Mouse (Mus musculus): Measurements from ENCODE around the gene Rnf223.
"Not testable (repeated sequence)": the region's sequence is repeated elsewhere in the genome, so short reads cannot be mapped to it uniquely, and the experiment has no call there.

The Rnf223 gene

DNA sequence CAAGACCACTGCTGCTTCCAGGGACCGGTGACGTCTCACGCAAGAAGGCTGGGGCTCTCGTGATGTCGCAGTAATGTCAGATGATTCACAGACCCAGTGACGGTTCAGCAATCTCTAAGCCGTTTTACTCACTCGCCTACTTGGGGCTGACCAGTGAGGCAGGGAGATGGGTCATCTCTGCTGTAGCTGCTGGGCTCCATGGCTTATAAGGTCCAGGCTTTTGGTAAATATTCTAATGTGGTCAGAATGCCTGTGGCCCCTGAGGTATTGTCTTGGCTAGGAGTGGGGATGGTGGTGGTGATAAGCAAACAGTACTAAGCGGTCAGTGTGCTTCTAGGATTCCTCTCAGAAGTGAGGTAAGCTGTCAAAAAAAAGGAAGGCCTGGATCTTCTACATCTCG, 627 bp downstream of the Rnf223 start:
- DNase-seq: no peak

DNA sequence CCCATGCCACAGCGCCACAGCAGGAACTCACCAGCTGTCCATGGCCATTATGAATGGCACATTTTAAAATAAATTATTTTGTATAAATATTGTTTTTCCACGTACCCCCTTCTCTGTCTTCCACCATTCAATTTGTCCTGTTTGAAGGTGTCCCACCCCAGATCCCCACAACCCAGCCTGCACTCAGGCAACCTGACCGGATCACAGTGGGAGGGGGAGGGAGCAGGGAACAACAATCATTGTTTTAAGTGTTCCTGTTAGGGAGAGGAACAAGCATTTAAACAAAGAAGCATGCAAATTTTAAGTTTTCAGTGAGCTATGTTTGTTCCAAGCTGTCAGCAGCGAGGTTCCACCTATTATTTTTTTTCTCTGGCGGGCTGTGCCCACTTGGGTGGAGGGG, 3.0 kb downstream of the Rnf223 start:
- no peak for DNase-seq

DNA sequence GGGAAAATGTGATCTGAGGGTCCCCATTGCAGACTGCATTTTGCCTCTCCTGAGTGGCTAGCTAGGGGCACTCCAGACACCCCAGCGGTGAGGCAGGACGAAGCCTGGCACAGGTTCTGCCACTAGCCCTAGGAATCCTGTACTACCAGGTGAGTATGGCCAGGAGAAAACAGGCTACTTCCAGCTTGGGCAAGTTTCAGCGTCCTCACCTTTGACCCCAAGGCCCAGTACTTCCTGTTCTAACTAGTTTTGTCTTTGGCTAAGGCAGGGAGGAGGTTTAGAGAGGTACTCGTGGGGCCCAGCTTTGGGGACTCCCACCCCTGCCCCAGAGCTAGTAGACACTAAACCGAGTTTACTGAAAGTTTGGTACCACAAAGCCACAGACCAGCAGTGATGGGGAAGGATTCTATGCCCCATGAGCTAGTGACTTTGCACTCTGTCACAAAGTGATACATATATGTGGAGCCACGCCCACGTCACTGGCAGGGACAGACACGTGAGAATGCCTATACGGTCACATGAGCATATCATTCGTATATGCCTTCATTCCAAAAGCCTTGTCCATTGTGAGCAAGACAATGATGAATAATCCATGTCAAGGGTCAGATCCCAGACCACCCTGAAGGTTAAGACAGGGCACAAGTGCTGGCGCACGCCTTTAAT, 3.8 kb downstream of the Rnf223 start:
- DNase-seq: no peak

DNA sequence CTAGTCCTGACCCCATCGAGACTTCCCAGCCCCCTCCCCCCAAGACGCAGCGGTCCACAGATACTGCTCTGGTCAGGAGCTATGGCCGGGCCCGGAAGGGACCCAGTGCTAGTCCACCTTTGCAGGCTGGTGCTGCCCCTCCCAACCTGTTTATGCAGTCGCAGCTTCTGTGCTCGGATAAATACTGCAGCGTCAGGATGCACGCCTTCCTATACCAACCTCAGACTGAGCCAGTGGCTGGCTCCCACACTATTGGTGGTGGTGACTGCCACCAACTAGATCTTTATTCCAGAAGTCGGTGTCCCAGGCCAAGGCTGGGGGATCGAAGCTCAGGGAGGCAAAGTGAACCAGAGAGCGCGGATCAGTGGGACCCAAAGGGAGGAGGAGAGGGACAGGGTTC, 4.8 kb downstream of the Rnf223 start:
- no peak for DNase-seq

DNA sequence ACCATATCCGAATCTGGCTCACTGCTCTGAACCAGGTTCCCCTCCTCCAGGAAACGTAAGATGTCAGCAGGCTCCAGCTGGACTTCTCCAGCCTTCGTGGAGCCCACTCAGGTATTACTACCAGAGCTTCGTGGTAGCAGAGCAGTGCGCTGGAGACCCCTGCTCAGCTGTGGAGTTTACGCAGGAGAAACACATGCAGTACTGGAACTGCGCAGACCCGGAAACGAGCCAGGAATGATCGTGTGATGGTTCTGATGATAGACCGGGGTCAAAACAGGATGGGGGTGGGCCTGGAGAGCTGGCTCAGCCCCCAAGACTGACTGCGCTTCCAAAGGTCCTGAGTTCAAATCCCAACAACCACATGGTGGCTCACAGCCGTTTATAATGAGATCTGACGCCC, 5.5 kb downstream of the Rnf223 start:
- no peak for DNase-seq

DNA sequence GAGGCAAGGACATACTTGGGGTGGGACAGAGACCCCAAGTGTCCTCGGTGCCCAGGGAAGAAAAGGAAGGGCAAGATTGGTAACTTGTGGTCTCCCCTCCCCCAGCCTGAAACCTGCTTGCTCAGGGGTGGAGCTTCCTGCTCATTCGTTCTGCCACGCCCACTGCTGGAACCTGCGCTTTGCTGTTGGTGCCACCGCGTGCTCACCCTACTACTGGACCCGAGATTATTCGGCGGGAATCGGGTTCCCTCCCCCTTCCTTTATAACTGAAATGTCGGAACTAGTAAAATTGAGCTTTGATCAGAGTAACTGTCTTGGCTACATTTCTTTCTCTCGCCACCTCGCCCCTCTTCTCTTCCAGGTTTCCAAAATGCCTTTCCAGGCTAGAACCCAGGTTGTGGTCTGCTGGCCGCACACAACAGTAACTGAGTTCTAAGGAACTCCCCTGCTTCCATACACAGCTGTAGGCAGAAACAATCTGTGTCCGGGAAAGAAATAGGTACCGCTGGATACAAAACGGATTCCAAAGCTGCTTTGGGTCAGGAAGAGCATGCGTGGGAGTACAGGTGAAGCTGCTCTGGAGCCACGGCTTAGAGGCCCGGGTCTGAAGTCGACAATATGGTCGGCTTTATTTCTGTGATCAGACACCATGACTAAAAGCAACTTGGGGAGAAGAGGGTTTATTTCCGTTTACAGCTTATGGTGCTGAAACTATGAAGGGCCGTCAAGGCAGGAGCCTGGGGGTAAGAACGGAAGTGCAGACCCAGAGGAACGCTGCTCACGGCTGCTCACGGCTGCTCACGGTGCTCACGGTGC, 6.2 kb downstream of the Rnf223 start:
- DNase-seq: no peak

DNA sequence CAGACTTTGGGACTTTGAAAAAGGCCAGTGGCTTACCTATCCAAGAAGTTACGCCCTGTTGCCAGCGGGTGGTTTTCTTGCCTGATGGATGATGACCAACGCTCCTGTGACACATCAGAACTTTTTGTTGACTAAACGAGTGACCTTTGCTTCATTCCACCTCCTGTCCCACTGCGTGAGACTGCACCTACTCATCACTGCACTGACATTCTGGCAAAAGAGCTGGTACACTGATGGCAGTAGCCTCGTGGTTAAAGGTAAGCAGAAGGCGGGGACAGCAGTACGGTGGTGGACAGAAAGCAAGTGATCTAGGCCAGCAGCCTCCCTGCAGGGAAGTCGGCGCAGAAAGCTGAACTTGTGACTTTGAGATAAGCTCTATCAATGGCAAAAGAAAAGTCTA, 20.6 kb downstream of the Rnf223 start:
- DNase-seq: not testable (repeated sequence)

DNA sequence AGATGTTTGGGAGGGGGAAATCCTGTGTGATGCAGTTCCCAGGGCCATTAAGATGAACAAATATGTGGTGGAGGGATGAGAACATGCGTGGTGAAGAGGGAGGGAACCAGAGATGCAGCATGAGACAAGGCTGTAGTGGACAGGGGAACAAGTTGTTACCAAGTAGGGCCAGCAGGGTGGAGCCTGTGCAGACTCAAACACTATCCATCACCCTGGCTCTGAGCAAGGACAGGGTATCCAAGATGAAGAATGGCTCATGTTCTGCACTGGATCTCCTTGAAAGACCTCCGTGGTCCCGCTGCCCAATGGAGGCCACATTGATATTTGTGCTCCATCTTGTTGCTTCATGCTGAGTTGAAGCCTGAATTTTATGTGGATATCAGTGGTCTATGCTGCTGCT, 24.5 kb downstream of the Rnf223 start:
- DNase-seq: no peak

DNA sequence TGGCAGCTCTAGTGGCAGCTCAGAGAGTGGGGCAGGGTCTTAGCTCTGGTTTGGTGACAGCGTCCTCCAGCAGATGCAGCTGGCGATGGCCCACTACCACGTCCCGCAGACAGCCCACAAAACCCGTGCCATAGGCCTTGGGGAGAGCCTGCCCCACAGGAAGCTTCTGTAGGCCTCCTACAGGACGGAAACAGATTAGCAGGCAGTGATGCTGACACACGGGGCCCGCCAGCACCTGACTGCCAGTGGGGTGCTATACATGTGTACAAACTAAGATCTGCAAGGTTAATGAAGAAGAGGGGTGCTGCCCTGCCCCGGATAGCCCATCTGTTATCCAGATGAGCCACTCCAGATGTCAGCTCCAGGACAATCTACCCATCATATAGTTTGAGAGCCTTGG, 36.2 kb downstream of the Rnf223 start:
- DNase-seq: peak; percentile 40

DNA sequence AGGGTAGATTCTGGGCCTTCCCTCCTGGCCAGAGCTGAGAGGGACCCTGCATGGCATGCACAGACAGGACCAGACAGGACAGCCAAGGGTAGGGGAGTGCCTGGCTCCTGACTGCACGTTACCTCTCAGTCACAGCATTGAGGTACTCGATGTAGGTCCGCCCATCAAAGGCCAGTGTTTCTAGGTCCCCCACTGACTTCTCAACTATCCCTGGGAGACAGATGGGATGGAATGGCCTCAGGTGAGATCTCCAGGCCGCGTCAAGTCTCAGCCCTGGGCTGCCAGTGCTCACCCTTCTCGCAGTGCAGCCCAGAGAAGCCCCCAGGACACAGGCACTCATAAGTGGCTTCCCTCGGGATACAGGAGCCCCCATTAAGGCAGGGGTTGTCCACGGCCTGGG, 38.3 kb downstream of the Rnf223 start:
- DNase-seq: no peak

DNA sequence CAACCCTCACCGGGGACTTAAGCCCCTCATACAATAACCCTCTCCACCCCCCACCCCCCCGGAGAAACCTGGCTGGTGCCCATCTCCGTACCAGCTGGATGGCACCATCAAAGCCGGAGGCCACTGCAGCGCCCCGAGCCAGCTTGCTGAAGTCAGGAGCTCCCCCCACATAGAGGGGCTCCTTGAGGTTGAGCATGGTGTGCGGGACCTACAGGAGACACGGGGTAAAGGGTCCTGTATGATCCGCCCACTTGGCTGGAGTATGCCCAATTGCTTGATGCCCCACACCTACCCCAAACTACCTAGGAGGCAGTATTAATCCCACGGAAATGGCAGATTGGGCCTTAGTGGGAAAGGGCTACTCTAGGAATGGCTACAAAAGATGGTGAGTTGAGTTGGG, 38.8 kb downstream of the Rnf223 start:
- no peak for DNase-seq

DNA sequence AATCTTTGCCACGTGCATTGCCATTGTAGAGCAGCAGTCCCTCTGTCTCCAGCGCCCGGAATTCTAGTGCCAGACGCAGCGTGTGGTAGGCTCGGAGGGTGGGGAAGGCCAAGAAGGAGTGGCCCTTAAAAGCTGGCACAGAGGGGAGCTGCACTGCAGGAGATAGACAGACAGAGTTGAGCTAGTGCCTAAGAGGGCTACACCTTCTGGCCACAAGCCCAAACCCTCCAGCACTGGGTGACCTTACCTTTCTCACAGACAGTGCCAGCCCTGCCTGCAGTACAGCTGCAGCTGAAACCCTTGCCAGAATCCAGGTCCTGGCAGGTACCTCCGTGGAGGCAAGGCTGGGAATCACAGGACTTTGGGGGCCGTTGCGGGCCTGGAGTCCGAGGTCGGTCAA, 41.5 kb downstream of the Rnf223 start:
- no peak for DNase-seq

DNA sequence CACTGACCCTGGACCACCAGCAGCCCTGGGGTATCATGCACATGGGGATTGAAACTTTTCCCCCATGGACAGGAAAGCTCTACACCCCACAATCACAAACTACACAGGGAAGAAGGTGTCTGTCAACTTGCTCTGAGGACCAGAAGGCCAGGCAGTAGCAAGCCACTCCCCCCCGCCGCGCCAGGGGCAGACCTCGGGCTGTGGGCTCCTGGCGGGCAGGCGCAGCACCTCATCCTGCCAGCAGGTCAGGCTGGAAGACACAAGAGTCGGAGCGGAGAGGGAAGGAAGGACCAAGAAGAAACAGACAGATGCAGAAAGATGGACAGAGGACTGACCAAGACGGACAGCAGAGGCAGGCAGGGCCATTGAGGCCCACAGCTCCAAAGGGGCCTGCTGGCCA, 47.3 kb downstream of the Rnf223 start:
- DNase-seq: no peak

Measured in thymus, postnatal 14 days (tissue).